In genomic region chr2:25252331-25252730, GRCm38 (mm10) we compare ENCODE assay signal across 11 mouse cellular contexts. TPM values are rescaled to one million over a fixed set of nuclear protein-coding genes. Genes with fewer than 3 reads are reported as not detected.
A peak's percentile ranks its signal among the peaks of the same experiment; 100 is the strongest.
DNase-seq lines count a peak whose midpoint lies in the region; ATAC-seq and TF ChIP-seq lines count a peak whose summit lies in the region.
"Had no signal": no experiment of that assay in that cellular context is flagged by ENCODE, and none has a peak within 500 bp of the region (broad histone marks: within the 10 kb centered on the region; RNA-seq: fewer than 3 reads in every experiment).

No protein-coding gene starts in this region.

- peaks cover 20% of the 10 kb centered on the region for H3K4me1 ChIP-seq in kidney, embryonic 15.5 days
- H3K4me1 ChIP-seq in midbrain, embryonic 16.5 days (ENCODE audit: control insufficient read depth, insufficient read depth, low read length) = peaks cover 19% of the 10 kb centered on the region

- ATAC-seq in kidney, embryonic 15.5 days (replicated peaks; ENCODE audit: low FRiP score) = no peak
- no peak for ATAC-seq in midbrain, embryonic 16.5 days

- no peak overlapping the region for H3K4me2 ChIP-seq in kidney, embryonic 15.5 days
- no peak overlapping the region for H3K4me2 ChIP-seq in midbrain, embryonic 16.5 days (ENCODE audit: low read length)
- H3K4me2 ChIP-seq: heart, embryonic 11.5 days; limb, embryonic 13.5 days had no signal

- 88% methylated on average over 1 of the region's 1 CpGs for WGBS in kidney, embryonic 15.5 days
- 80% methylated on average over 1 of the region's 1 CpGs for WGBS in midbrain, embryonic 16.5 days

- no peak overlapping the region for H3K9ac ChIP-seq in kidney, embryonic 15.5 days
- H3K9ac ChIP-seq in midbrain, embryonic 16.5 days (ENCODE audit: low read depth, low read length) = no peak overlapping the region
- H3K9ac ChIP-seq: limb, embryonic 13.5 days had no signal

- no peak overlapping the region for H3K27ac ChIP-seq in kidney, embryonic 15.5 days
- no peak overlapping the region for H3K27ac ChIP-seq in midbrain, embryonic 16.5 days (ENCODE audit: low read length)
- H3K27ac ChIP-seq: limb, embryonic 13.5 days had no signal

- peak; percentile 51 for DNase-seq in kidney, adult 9 months
- peak; percentile 50 for DNase-seq in thymus, postnatal 0 days (ENCODE audit: low spot score)
- DNase-seq in thymus, postnatal 10 days (ENCODE audit: low spot score in 2 of 2) = no peak
- DNase-seq in brain, embryonic 14.5 days (ENCODE audit: low read depth) = no peak
- DNase-seq in thymus, postnatal 4 days = peak; percentile 62
- no peak for DNase-seq in frontal cortex, postnatal 25 days (ENCODE audit: low spot score in 2 of 2)
- DNase-seq: cerebellum, adult 18-20 months had no signal

- H3K36me3 ChIP-seq in kidney, embryonic 15.5 days = peaks cover 62% of the 10 kb centered on the region
- peaks cover 13% of the 10 kb centered on the region for H3K36me3 ChIP-seq in midbrain, embryonic 16.5 days (ENCODE audit: control insufficient read depth, insufficient read depth, low read length)

- no peaks in the 10 kb centered on the region for H3K27me3 ChIP-seq in kidney, embryonic 15.5 days
- H3K27me3 ChIP-seq in midbrain, embryonic 16.5 days (ENCODE audit: control insufficient read depth, insufficient read depth, low read depth, low read length) = no peaks in the 10 kb centered on the region
- H3K27me3 ChIP-seq: limb, embryonic 13.5 days had no signal

- no peaks in the 10 kb centered on the region for H3K9me3 ChIP-seq in kidney, embryonic 15.5 days (replicated peaks)
- no peaks in the 10 kb centered on the region for H3K9me3 ChIP-seq in midbrain, embryonic 16.5 days (replicated peaks; ENCODE audit: control insufficient read depth, low read length, poor library complexity, severe bottlenecking)
- H3K9me3 ChIP-seq: limb, embryonic 13.5 days had no signal

- H3K4me3 ChIP-seq in kidney, embryonic 15.5 days (replicated peaks) = no peak overlapping the region
- no peak overlapping the region for H3K4me3 ChIP-seq in midbrain, embryonic 16.5 days (ENCODE audit: low read depth, low read length)
- H3K4me3 ChIP-seq: limb, embryonic 13.5 days had no signal

- no peak for TF ChIP-seq POLR2A in brain, embryonic 14.5 days (IDR thresholded peaks at IDR 0.05; ENCODE audit: borderline replicate concordance, extremely low read depth, insufficient read depth, insufficient read length, poor library complexity, severe bottlenecking)

- peak; percentile 26; the same call in 1 of the 2 replicates for TF ChIP-seq CTCF in brain, embryonic 14.5 days (IDR thresholded peaks at IDR 0.05; ENCODE audit: borderline replicate concordance, extremely low read depth, insufficient read depth, insufficient read length)

RNA-seq across cellular contexts. Expression of gene Tmem203, which starts 2.9 kb away (rescaled TPM):
- 23.4 and 23.6 TPM in 2 replicates for polyA plus RNA-seq in kidney, embryonic 15.5 days (2015; fragmentation: Nextera tagmentation; extraction: Ambion mirVana)
- polyA plus RNA-seq in thymus, postnatal 0 days (2015; fragmentation: Nextera tagmentation; extraction: Ambion mirVana) = 43.1 and 47.4 TPM in 2 replicates
- polyA plus RNA-seq in brain, embryonic 14.5 days (2012; rRNA removed) = 26.4 and 32.2 TPM in 2 replicates
- polyA plus RNA-seq in midbrain, embryonic 16.5 days (2015; fragmentation: Nextera tagmentation; extraction: Ambion mirVana) = 12.4 and 12.7 TPM in 2 replicates

RNA-seq across cellular contexts. Expression of gene AL732309.1, which starts 5.7 kb away (rescaled TPM):
- polyA plus RNA-seq in kidney, embryonic 15.5 days (2015; fragmentation: Nextera tagmentation; extraction: Ambion mirVana) = 5.3 and 5.4 TPM in 2 replicates
- polyA plus RNA-seq in thymus, postnatal 0 days (2015; fragmentation: Nextera tagmentation; extraction: Ambion mirVana) = 3.4 and 4.9 TPM in 2 replicates
- polyA plus RNA-seq in brain, embryonic 14.5 days (2012; rRNA removed) = 19.1 and 22.6 TPM in 2 replicates
- 4.3 and 4.7 TPM in 2 replicates for polyA plus RNA-seq in midbrain, embryonic 16.5 days (2015; fragmentation: Nextera tagmentation; extraction: Ambion mirVana)

RNA-seq across cellular contexts. Expression of gene Cysrt1, which starts 10.1 kb away (rescaled TPM):
- polyA plus RNA-seq in kidney, embryonic 15.5 days (2015; fragmentation: Nextera tagmentation; extraction: Ambion mirVana) = 0.51 and 0.55 TPM in 2 replicates
- 0.19 and 0.33 TPM in 2 replicates for polyA plus RNA-seq in thymus, postnatal 0 days (2015; fragmentation: Nextera tagmentation; extraction: Ambion mirVana)
- 0.10 and 0.67 TPM in 2 replicates for polyA plus RNA-seq in brain, embryonic 14.5 days (2012; rRNA removed)
- 0.25 and 0.48 TPM in 2 replicates for polyA plus RNA-seq in midbrain, embryonic 16.5 days (2015; fragmentation: Nextera tagmentation; extraction: Ambion mirVana)
- polyA plus RNA-seq: heart, embryonic 11.5 days; limb, embryonic 13.5 days had no signal

RNA-seq across cellular contexts. Expression of gene Tprn, which starts 10.1 kb away (rescaled TPM):
- 9.2 and 11.3 TPM in 2 replicates for polyA plus RNA-seq in kidney, embryonic 15.5 days (2015; fragmentation: Nextera tagmentation; extraction: Ambion mirVana)
- 10.2 and 12.6 TPM in 2 replicates for polyA plus RNA-seq in thymus, postnatal 0 days (2015; fragmentation: Nextera tagmentation; extraction: Ambion mirVana)
- polyA plus RNA-seq in brain, embryonic 14.5 days (2012; rRNA removed) = 7.7 and 13.0 TPM in 2 replicates
- polyA plus RNA-seq in midbrain, embryonic 16.5 days (2015; fragmentation: Nextera tagmentation; extraction: Ambion mirVana) = 15.6 and 15.9 TPM in 2 replicates

RNA-seq across cellular contexts. Expression of gene Rnf208, which starts 10.3 kb away (rescaled TPM):
- polyA plus RNA-seq in kidney, embryonic 15.5 days (2015; fragmentation: Nextera tagmentation; extraction: Ambion mirVana) = 20.7 and 21.8 TPM in 2 replicates
- polyA plus RNA-seq in thymus, postnatal 0 days (2015; fragmentation: Nextera tagmentation; extraction: Ambion mirVana) = 0.80 and 1.2 TPM in 2 replicates
- 127 and 148 TPM in 2 replicates for polyA plus RNA-seq in brain, embryonic 14.5 days (2012; rRNA removed)
- 144 and 176 TPM in 2 replicates for polyA plus RNA-seq in midbrain, embryonic 16.5 days (2015; fragmentation: Nextera tagmentation; extraction: Ambion mirVana)

Comparison
In these comparisons a context has a peak if more than half of its experiments do, and no peak if none do; other contexts are left out.
1. DNase-seq: peak in kidney, adult 9 months (single experiment), thymus, postnatal 0 days (single experiment) and thymus, postnatal 4 days (single experiment); none in thymus, postnatal 10 days (0 of 2), brain, embryonic 14.5 days (single experiment) and frontal cortex, postnatal 25 days (0 of 2).